Mouse (Mus musculus): ENCODE measurements around the gene Prm3.

DNA sequence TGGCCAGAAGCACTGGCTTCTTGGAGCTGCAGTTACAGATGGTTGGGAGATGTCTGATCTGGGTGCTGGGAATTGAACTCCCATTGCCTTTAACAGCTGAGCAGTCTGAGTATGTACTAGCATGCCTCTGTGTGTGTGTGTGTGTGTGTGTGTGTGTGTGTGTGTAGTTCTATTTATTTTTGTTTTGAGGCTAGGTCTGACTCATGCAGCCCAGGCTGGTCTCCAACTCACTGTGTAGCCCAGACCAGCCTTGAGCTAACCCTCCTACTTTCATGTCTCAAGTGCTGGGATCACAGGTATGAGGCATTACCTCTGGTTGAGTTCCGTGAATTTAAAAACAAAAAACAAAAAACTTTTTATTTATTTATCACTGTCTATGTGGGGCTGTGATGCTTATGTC lies 33.8 kb upstream of the Prm3 start:
- TF ChIP-seq CTCF (IDR thresholded peaks at IDR 0.05; ENCODE audit: borderline replicate concordance, extremely low read depth, insufficient read depth, insufficient read length) = no peak
- TF ChIP-seq POLR2A (IDR thresholded peaks at IDR 0.05; ENCODE audit: borderline replicate concordance, extremely low read depth, insufficient read depth, insufficient read length, poor library complexity, severe bottlenecking) = no peak

Data from brain, embryonic 14.5 days (tissue).